Mouse (Mus musculus): ENCODE results near the gene Rnf169.

DNA sequence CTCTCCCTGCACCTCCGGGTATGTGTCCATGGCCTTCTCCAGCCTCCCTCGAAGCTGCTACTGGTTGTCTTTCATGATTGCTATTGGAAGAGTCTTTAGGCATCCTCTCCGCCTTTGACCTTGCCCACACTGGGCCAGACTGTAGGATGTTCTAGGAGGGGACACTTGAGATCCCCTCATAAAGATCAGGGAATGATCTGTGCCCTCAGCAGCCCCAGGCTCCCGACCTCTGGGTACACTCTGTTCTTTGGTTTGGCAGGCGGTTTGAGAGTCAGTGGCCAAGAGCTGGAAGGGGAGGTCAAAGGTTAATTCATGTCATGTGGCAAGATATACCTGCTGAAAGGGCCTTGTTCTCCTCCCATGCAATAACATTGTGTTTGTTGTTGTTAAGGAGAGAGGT is 30.5 kb upstream of the Rnf169 start:
- TF ChIP-seq POLR2A (IDR thresholded peaks at IDR 0.05; ENCODE audit: extremely low read depth, insufficient read depth, low read length) (no peak), CTCF (IDR thresholded peaks at IDR 0.05; ENCODE audit: extremely low read depth, insufficient read depth, low read length) (no peak)
